Mouse (Mus musculus) embryonic facial prominence, embryonic 12.5 days (tissue): Measurements from ENCODE around the gene Lrrc9. TPM values are rescaled to one million over a fixed set of nuclear protein-coding genes. Genes with fewer than 3 reads are reported as not detected.

ENCODE experiments used
- ATAC-seq: fragments of 200-750 bp; cut with Nextera tagmentation; 2 replicates; pipeline ENCODE4 v1.8.0; 2017; ENCODE audit not compliant: insufficient number of reproducible peaks, insufficient read depth, low FRiP score, low TSS enrichment
- H3K27ac ChIP-seq: fragments of 300-500 bp; sonication (generic); 2 replicates; pipeline ENCODE4 v1.5.1; 2016; ENCODE audit warnings: mild to moderate bottlenecking
- H3K27me3 ChIP-seq: fragments of 300-500 bp; sonication (generic); 2 replicates; pipeline ENCODE4 v1.6.1; 2016; ENCODE audit warnings: mild to moderate bottlenecking, moderate library complexity
- H3K36me3 ChIP-seq: fragments of 300-500 bp; sonication (generic); 2 replicates; pipeline ENCODE4 v1.6.1; 2016; ENCODE audit warnings: mild to moderate bottlenecking
- H3K4me1 ChIP-seq: fragments of 300-500 bp; sonication (generic); 2 replicates; pipeline ENCODE4 v1.6.1; 2016
- H3K4me2 ChIP-seq: fragments of 300-500 bp; sonication (generic); replicated peaks from 2 replicates; pipeline ENCODE4 v1.6.1; 2016; ENCODE audit warnings: mild to moderate bottlenecking, moderate library complexity
- H3K4me3 ChIP-seq: fragments of 300-500 bp; sonication (generic); 2 replicates; pipeline ENCODE4 v1.5.1; 2016; ENCODE audit warnings: mild to moderate bottlenecking
- H3K9ac ChIP-seq: fragments of 300-500 bp; sonication (generic); 2 replicates; pipeline ENCODE4 v1.6.1; 2016; ENCODE audit warnings: mild to moderate bottlenecking, moderate library complexity
- H3K9me3 ChIP-seq: fragments of 300-500 bp; sonication (generic); 2 replicates; pipeline ENCODE4 v1.6.1; 2016; ENCODE audit warnings: mild to moderate bottlenecking, moderate library complexity
- WGBS: fragments of 180-500 bp; shearing (Covaris S2); methylation state at CpG from one replicate; pipeline ENCODE4 v1.1.7; 2016; 5-methylcytosine and 5-hydroxymethylcytosine counted together
- polyA plus RNA-seq: library from polyadenylated mRNA; unstranded; fragments of >200 nt; fragmentation: Nextera tagmentation; extraction: Ambion mirVana; gene quantifications from 2 replicates; pipeline ENCODE4 v1.2.1, GENCODE M21; 2016

The Lrrc9 gene
- polyA plus RNA-seq, 1 experiment from 2014 or later: 1.3 TPM

- no peaks in the 10 kb centered on the region for H3K36me3 ChIP-seq
- H3K27me3 ChIP-seq: no peaks in the 10 kb centered on the region
- no peaks in the 10 kb centered on the region for H3K4me1 ChIP-seq
- H3K4me3 ChIP-seq: no peak overlapping the region
- H3K9me3 ChIP-seq: no peaks in the 10 kb centered on the region
- H3K27ac ChIP-seq: no peak overlapping the region
- no peak for ATAC-seq
- no peak overlapping the region for H3K9ac ChIP-seq
- H3K4me2 ChIP-seq: no peak overlapping the region
Measured at GRCm38 (mm10) chr12:72484872-72485271, 43.2 kb downstream of the Lrrc9 start.

GRCm38 (mm10) chr12:72487498-72487897 is 45.8 kb downstream of the Lrrc9 start:
- Histone ChIP-seq H3K4me2 (no peak overlapping the region), H3K27me3 (no peaks in the 10 kb centered on the region), H3K9ac (no peak overlapping the region), H3K9me3 (no peaks in the 10 kb centered on the region), H3K36me3 (no peaks in the 10 kb centered on the region), H3K27ac (no peak overlapping the region), H3K4me3 (no peak overlapping the region), H3K4me1 (no peaks in the 10 kb centered on the region)
- WGBS: 69% methylated on average over 3 of the region's 3 CpGs
- no peak for ATAC-seq

GRCm38 (mm10) chr12:72489995-72490394 is 48.3 kb downstream of the Lrrc9 start:
- ATAC-seq: no peak

DNA sequence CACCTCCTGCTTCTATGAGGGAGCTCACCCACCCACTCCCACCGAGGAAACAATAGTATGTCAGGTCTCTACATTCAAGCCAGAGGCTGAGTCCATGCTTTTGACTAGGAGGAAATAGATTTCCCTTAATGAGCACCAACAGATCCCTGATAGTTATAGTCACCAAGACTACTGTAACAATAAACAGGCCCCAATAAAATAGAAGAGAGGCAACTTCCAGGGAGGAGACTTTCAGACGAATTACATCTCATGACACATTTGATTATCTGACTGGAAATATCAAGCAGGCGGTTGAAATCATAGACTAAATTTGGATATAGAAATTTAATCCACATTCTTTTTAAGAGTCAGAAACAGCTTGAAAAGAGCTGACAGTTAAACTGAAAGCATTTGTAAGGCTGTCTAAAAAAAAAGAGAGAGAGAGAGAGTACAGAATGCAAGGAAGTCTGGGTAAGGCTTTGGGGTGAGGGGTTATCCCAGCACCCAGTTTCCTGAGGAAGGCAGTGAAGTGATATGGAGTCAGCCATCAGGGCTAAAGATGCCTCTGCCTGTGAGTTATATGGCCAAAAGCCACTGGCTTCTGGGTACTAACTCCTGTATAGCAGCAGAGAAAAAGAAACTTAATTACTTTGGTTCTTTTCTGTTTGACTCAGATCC is 49.5 kb downstream of the Lrrc9 start:
- H3K9ac ChIP-seq: no peak overlapping the region
- no peak overlapping the region for H3K27ac ChIP-seq
- no peaks in the 10 kb centered on the region for H3K36me3 ChIP-seq
- H3K4me1 ChIP-seq: no peaks in the 10 kb centered on the region
- 65% methylated on average over 3 of the region's 3 CpGs for WGBS
- ATAC-seq: no peak
- no peak overlapping the region for H3K4me2 ChIP-seq
- no peaks in the 10 kb centered on the region for H3K27me3 ChIP-seq
- H3K9me3 ChIP-seq: no peaks in the 10 kb centered on the region
- no peak overlapping the region for H3K4me3 ChIP-seq

More at GRCm38 (mm10) chr12:72489995-72490394, 48.3 kb downstream of the Lrrc9 start:
- H3K36me3 ChIP-seq: no peaks in the 10 kb centered on the region
- no peak overlapping the region for H3K27ac ChIP-seq
- no peak overlapping the region for H3K4me3 ChIP-seq
- H3K4me2 ChIP-seq: no peak overlapping the region
- H3K4me1 ChIP-seq: no peaks in the 10 kb centered on the region
- H3K9me3 ChIP-seq: no peaks in the 10 kb centered on the region
- H3K9ac ChIP-seq: no peak overlapping the region
- WGBS: 79% methylated on average over 3 of the region's 3 CpGs
- no peaks in the 10 kb centered on the region for H3K27me3 ChIP-seq

DNA sequence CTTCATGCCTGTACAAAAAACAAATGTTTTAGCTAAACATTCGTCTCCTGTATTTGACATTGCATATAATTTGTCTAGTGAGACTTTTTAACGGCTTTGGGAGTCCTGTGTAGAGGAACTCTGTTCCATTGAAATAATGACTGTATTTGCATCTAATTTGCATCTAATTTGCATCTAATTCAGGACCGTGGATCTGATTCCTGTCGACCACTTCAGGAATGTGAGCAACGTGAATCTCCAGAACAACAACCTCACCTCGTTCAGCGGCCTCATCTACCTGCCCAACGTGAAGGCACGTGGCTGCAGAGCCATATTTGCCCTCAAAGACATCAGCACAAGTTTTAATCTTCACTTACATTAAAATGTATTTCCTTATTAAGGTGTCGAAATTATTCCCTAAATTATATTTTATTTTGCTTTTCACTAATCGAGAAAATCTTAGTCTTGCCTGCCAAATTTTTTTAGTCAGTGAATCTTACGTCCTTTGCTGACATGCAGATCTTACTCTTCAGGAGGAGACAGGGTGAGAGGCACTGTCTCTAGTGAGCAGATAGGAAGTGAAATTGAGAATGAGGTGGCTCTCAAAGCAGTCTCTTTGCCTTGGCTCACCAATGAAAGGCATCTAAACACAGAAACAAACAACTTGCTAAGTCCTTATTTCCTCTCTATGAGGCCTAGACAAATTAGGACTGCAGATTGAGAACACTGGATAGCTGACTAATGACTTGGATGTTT is 55.4 kb downstream of the Lrrc9 start:
- Histone ChIP-seq H3K27ac (no peak overlapping the region), H3K4me2 (no peak overlapping the region), H3K9me3 (no peaks in the 10 kb centered on the region), H3K9ac (no peak overlapping the region), H3K4me1 (no peaks in the 10 kb centered on the region), H3K4me3 (no peak overlapping the region), H3K27me3 (no peaks in the 10 kb centered on the region), H3K36me3 (no peaks in the 10 kb centered on the region)
- WGBS: 72% methylated on average over 12 of the region's 12 CpGs
- ATAC-seq: no peak

GRCm38 (mm10) chr12:72509606-72510005 is 67.9 kb downstream of the Lrrc9 start:
- no peak overlapping the region for H3K4me2 ChIP-seq
- 28% methylated on average over 7 of the region's 7 CpGs for WGBS
- no peak overlapping the region for H3K27ac ChIP-seq
- no peaks in the 10 kb centered on the region for H3K36me3 ChIP-seq
- H3K9ac ChIP-seq: no peak overlapping the region
- no peaks in the 10 kb centered on the region for H3K9me3 ChIP-seq
- peaks cover 5% of the 10 kb centered on the region for H3K4me1 ChIP-seq
- H3K4me3 ChIP-seq: no peak overlapping the region
- H3K27me3 ChIP-seq: no peaks in the 10 kb centered on the region
- no peak for ATAC-seq

- ATAC-seq: no peak
- 64% methylated on average over 3 of the region's 3 CpGs for WGBS
- Histone ChIP-seq H3K27ac (no peak overlapping the region), H3K27me3 (no peaks in the 10 kb centered on the region), H3K4me3 (no peak overlapping the region), H3K36me3 (no peaks in the 10 kb centered on the region), H3K9ac (no peak overlapping the region), H3K4me2 (no peak overlapping the region), H3K9me3 (no peaks in the 10 kb centered on the region), H3K4me1 (no peaks in the 10 kb centered on the region)
Measured at GRCm38 (mm10) chr12:72515446-72515845, 73.8 kb downstream of the Lrrc9 start.

GRCm38 (mm10) chr12:72518114-72518728 is 76.6 kb downstream of the Lrrc9 start:
- no peak overlapping the region for H3K4me3 ChIP-seq
- no peaks in the 10 kb centered on the region for H3K36me3 ChIP-seq
- 84% methylated on average over 12 of the region's 12 CpGs for WGBS
- H3K4me1 ChIP-seq: no peaks in the 10 kb centered on the region
- H3K27me3 ChIP-seq: no peaks in the 10 kb centered on the region
- H3K9me3 ChIP-seq: no peaks in the 10 kb centered on the region
- no peak overlapping the region for H3K27ac ChIP-seq
- H3K9ac ChIP-seq: no peak overlapping the region
- no peak for ATAC-seq
- H3K4me2 ChIP-seq: no peak overlapping the region

GRCm38 (mm10) chr12:72519352-72519751 is 77.7 kb downstream of the Lrrc9 start:
- Histone ChIP-seq H3K27me3 (no peaks in the 10 kb centered on the region), H3K4me1 (no peaks in the 10 kb centered on the region), H3K27ac (no peak overlapping the region), H3K9ac (no peak overlapping the region), H3K9me3 (no peaks in the 10 kb centered on the region), H3K36me3 (no peaks in the 10 kb centered on the region), H3K4me2 (no peak overlapping the region), H3K4me3 (no peak overlapping the region)
- WGBS: 64% methylated on average over 9 of the region's 9 CpGs
- ATAC-seq: no peak

GRCm38 (mm10) chr12:72519855-72520254 is 78.2 kb downstream of the Lrrc9 start:
- no peak for ATAC-seq
- WGBS: 83% methylated on average over 5 of the region's 5 CpGs
- Histone ChIP-seq H3K27me3 (no peaks in the 10 kb centered on the region), H3K4me3 (no peak overlapping the region), H3K4me2 (no peak overlapping the region), H3K27ac (no peak overlapping the region), H3K4me1 (no peaks in the 10 kb centered on the region), H3K9me3 (no peaks in the 10 kb centered on the region), H3K9ac (no peak overlapping the region), H3K36me3 (no peaks in the 10 kb centered on the region)

DNA sequence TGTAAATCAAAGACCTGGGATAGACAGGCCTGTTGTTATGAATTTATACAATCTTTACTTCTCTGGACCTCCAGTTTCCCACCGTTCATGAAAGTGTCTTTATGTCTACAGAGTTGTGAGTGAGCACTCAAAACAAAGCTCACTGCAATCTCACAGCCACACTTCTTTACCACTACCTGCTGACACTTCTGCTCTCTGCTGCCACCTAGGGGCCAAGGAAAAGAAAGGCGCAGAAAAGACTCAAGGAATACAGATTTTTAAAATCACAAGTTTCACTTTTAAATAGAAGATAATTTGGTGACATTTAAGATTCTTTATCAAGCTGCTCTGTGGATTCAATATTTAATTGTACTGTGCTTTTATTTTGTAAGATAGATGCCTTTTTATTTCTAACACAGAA is 79.0 kb downstream of the Lrrc9 start:
- Histone ChIP-seq H3K4me1 (no peaks in the 10 kb centered on the region), H3K36me3 (no peaks in the 10 kb centered on the region), H3K27ac (no peak overlapping the region), H3K9me3 (no peaks in the 10 kb centered on the region), H3K27me3 (no peaks in the 10 kb centered on the region), H3K4me3 (no peak overlapping the region), H3K4me2 (no peak overlapping the region), H3K9ac (no peak overlapping the region)
- WGBS: 5% methylated on average over 2 of the region's 2 CpGs
- no peak for ATAC-seq

GRCm38 (mm10) chr12:72525588-72525987 is 83.9 kb downstream of the Lrrc9 start:
- H3K4me3 ChIP-seq: no peak overlapping the region
- ATAC-seq: no peak
- H3K4me2 ChIP-seq: no peak overlapping the region
- H3K9ac ChIP-seq: no peak overlapping the region
- H3K27ac ChIP-seq: no peak overlapping the region
- whole genome bisulfite sequencing: 69% methylated on average over 4 of the region's 4 CpGs
- no peaks in the 10 kb centered on the region for H3K9me3 ChIP-seq
- no peaks in the 10 kb centered on the region for H3K27me3 ChIP-seq
- H3K4me1 ChIP-seq: no peaks in the 10 kb centered on the region
- no peaks in the 10 kb centered on the region for H3K36me3 ChIP-seq
